Mouse (Mus musculus): ENCODE measurements around the gene Scd2.

- TF ChIP-seq CTCF (IDR thresholded peaks at IDR 0.05; ENCODE audit: low read depth, low read length) = no peak
- TF ChIP-seq POLR2A (IDR thresholded peaks at IDR 0.05; ENCODE audit: extremely low read depth, insufficient read depth, low read length) = no peak
Observed at GRCm38 (mm10) chr19:44321631-44322030, 28.2 kb downstream of the Scd2 start.

All from liver, adult 2 months (tissue).